Mouse (Mus musculus) forebrain, embryonic 16.5 days (tissue): ENCODE results near the gene Ncor2. TPM values are rescaled to one million over a fixed set of nuclear protein-coding genes. Genes with fewer than 3 reads are reported as not detected.
"Not testable (repeated sequence)": the region's sequence is repeated elsewhere in the genome, so short reads cannot be mapped to it uniquely, and the experiment has no call there.

Experiments
- ATAC-seq: fragments of 200-750 bp; cut with Nextera tagmentation; 2 replicates; pipeline ENCODE4 v1.8.0; 2017; ENCODE audit warnings: mild to moderate bottlenecking, moderate library complexity
- H3K27ac ChIP-seq: fragments of 300-500 bp; sonication (generic); 2 replicates; pipeline ENCODE4 v1.5.1; 2014; ENCODE audit warnings: low read length, control low read depth
- H3K27me3 ChIP-seq: fragments of 300-500 bp; sonication (generic); replicated peaks from 2 replicates; pipeline ENCODE4 v1.6.1; 2014; ENCODE audit warnings: low read length; ENCODE audit not compliant: control insufficient read depth, insufficient read depth
- H3K36me3 ChIP-seq: fragments of 300-500 bp; sonication (generic); 2 replicates; pipeline ENCODE4 v1.6.1; 2014; ENCODE audit not compliant: control insufficient read depth, insufficient read depth
- H3K4me1 ChIP-seq: fragments of 300-500 bp; sonication (generic); replicated peaks from 2 replicates; pipeline ENCODE4 v1.6.1; 2014; ENCODE audit warnings: low read length; ENCODE audit not compliant: control insufficient read depth, insufficient read depth
- H3K4me2 ChIP-seq: fragments of 300-500 bp; sonication (generic); 2 replicates; pipeline ENCODE4 v1.6.1; 2014; ENCODE audit warnings: mild to moderate bottlenecking, low read length, control low read depth
- H3K4me3 ChIP-seq: fragments of 300-500 bp; sonication (generic); replicated peaks from 2 replicates; pipeline ENCODE4 v1.5.1; 2014; ENCODE audit warnings: mild to moderate bottlenecking, low read length, control low read depth
- H3K9ac ChIP-seq: fragments of 300-500 bp; sonication (generic); replicated peaks from 2 replicates; pipeline ENCODE4 v1.6.1; 2014; ENCODE audit warnings: low read depth, low read length, control low read depth
- H3K9me3 ChIP-seq: fragments of 300-500 bp; sonication (generic); 2 replicates; pipeline ENCODE4 v1.6.1; 2016; ENCODE audit warnings: low read length; ENCODE audit not compliant: control insufficient read depth
- WGBS: fragments of 180-500 bp; shearing (Covaris S2); extraction: QIAGEN DNeasy Blood & Tissue Kit; methylation state at CpG from one replicate; pipeline ENCODE4 v1.1.7; 2014; 5-methylcytosine and 5-hydroxymethylcytosine counted together
- polyA plus RNA-seq: library from polyadenylated mRNA; unstranded; fragments of >200 nt; fragmentation: Nextera tagmentation; extraction: Ambion mirVana; gene quantifications from 2 replicates; pipeline ENCODE4 v1.2.1, GENCODE M21; 2015

Ncor2 gene
- polyA plus RNA-seq, 1 experiment from 2014 or later, result 26.5 TPM

DNA sequence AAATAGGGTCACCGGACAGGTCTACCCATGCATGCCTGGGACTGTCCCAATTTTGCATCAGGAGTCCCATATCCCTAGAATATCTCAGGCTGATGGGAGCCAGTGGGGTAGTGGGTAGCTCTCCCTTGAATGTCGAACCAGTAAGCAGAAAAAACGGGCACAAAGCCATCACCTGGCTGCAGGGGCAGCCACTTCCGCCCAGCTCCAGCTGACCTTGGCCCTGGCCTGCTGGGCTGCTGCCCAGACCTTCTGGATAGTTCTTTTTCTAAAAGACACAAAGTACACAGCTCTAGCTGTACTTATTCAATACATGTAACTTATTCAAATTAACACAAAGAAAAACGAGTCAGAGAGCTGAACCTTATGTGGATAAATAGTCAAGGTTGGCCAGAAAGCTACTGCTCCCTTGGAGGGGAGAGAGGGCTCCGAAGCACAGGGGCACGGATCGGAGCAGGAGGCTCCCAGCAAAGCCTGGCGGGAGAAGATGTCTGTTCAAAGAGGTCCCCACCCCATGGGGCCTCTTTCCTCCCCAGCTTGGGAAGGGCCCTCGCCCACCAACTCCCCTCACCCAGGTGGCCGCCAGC is 36.4 kb upstream of the Ncor2 start:
- Histone ChIP-seq H3K36me3 (no peaks in the 10 kb centered on the region), H3K27ac (peak overlapping the region; percentile 89), H3K4me2 (peak overlapping the region; percentile 42), H3K4me1 (peaks cover 25% of the 10 kb centered on the region), H3K9ac (peak overlapping the region; percentile 27), H3K4me3 (no peak overlapping the region), H3K9me3 (no peaks in the 10 kb centered on the region), H3K27me3 (no peaks in the 10 kb centered on the region)
- ATAC-seq, result no peak
- 14% methylated on average over 11 of the region's 11 CpGs for WGBS

DNA sequence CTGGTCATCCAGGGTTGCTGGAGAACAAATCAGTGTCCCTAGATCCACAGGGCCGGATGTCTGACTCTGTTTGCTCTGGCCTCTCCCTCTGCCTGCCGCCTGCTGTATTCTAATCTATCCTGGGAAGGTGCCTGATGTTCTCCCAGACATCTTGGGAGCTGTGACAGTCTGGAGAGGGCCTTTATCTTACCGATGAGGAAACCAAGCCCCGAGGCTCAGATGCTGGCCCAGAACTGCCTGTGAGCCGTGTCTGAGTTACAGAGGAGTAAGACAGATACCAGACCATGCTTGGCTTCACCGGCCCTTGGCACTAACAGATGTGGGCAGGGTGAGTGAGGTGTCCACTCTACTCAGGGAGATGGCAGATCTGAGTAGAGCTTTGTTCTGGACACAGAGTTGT is 35.0 kb upstream of the Ncor2 start:
- Histone ChIP-seq H3K4me2 (no peak overlapping the region), H3K27ac (no peak overlapping the region), H3K9ac (no peak overlapping the region), H3K36me3 (no peaks in the 10 kb centered on the region), H3K9me3 (no peaks in the 10 kb centered on the region), H3K4me3 (no peak overlapping the region), H3K4me1 (peaks cover 25% of the 10 kb centered on the region), H3K27me3 (no peaks in the 10 kb centered on the region)
- 93% methylated on average over 6 of the region's 6 CpGs for WGBS
- ATAC-seq, result no peak

- 89% methylated on average over 3 of the region's 3 CpGs for WGBS
- ATAC-seq, H3K9me3 ChIP-seq, H3K4me2 ChIP-seq, H3K27me3 ChIP-seq, H3K9ac ChIP-seq, H3K4me3 ChIP-seq, H3K27ac ChIP-seq, H3K36me3 ChIP-seq: not testable (repeated sequence)
- peaks cover 24% of the 10 kb centered on the region for H3K4me1 ChIP-seq
Measured at GRCm38 (mm10) chr5:125204910-125205309, 25.9 kb upstream of the Ncor2 start.

DNA sequence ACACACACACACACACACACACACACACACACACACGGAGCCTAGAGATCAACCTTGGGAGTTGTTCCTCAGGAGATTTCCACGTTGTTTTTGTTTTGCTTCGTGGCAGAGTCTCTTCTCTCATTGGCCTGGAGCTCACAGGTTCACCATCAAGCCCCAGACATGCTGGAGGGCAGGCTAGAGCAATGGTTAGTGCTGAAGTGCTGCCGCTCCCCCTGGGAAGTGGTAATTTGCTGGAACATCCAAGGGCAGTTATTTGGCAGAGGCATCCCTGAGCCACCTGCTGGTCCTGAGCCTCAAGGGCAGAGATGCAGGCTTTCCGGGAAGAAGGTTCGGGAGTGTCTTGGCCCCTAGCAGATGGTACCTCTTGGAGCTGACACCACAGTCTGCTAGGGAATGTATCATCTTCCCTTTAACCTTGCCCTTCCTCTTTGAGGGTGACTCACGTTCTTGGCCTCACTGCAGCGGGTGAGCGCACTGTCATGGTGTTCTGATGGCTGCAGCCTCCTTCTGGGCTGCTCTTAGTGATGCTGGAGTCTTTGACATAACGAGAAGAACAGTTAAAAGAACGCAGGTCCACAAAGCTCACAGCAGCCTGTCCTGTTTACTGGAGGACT is 25.3 kb upstream of the Ncor2 start:
- WGBS, result 70% methylated on average over 11 of the region's 11 CpGs
- no peak for ATAC-seq
- Histone ChIP-seq H3K4me3 (no peak overlapping the region), H3K27ac (no peak overlapping the region; the same call in 1 of the 2 replicates), H3K36me3 (no peaks in the 10 kb centered on the region), H3K9ac (no peak overlapping the region), H3K4me1 (peaks cover 24% of the 10 kb centered on the region), H3K27me3 (no peaks in the 10 kb centered on the region), H3K4me2 (no peak overlapping the region), H3K9me3 (no peaks in the 10 kb centered on the region)

DNA sequence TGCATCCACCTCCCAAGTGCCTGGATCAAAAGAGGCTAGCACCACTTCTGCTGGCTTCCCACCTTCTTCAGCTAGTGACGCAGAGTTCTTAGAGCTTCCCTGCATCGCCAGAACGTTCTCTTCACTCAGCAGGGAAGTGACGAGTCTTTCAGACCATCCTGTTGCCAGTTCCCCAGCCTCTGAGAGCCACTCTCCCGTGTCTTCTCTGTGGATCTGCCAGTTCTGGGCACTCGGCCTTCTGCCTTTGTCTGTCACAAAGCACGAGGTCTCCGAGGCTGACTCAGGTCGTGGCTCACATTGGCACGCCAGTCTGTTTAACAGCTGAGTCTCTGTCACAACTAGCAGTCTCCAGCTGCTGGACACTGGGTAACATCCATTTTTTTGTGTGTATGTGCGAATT is 24.7 kb upstream of the Ncor2 start:
- Histone ChIP-seq H3K9ac (no peak overlapping the region), H3K4me2 (no peak overlapping the region), H3K9me3 (no peaks in the 10 kb centered on the region), H3K4me3 (no peak overlapping the region), H3K27ac (peak overlapping the region; percentile 71), H3K4me1 (peaks cover 24% of the 10 kb centered on the region), H3K27me3 (no peaks in the 10 kb centered on the region), H3K36me3 (no peaks in the 10 kb centered on the region)
- WGBS, result 23% methylated on average over 11 of the region's 11 CpGs
- ATAC-seq, result no peak

DNA sequence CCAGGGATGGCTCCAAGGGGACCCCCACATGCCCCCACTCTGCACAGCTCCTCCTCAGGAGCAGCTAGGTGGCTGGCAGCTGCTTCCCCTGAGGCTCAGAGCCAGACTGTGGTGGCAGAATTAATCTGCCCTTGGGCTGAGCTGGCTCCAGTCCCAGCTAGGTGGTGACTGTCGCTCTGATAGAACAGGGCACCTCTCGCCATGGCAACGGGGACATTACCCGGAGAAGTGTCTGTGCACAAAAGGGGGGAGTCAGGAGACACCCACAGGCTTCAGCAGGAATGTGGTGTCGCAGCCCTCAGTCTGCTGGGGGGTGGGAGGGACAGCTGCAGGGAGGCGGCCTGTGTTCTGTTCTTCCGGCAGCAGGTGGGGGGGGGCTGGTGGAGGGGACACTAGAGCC is 24.1 kb upstream of the Ncor2 start:
- WGBS, result 5% methylated on average over 7 of the region's 7 CpGs
- Histone ChIP-seq H3K4me3 (no peak overlapping the region), H3K4me1 (peaks cover 24% of the 10 kb centered on the region), H3K27ac (peak overlapping the region; percentile 71), H3K9me3 (no peaks in the 10 kb centered on the region), H3K36me3 (no peaks in the 10 kb centered on the region), H3K27me3 (no peaks in the 10 kb centered on the region), H3K9ac (0 out of 2 replicates have a peak overlapping the region, but pooled peaks have one; percentile 25), H3K4me2 (peak overlapping the region; percentile 16)
- ATAC-seq, result peak; percentile 82

DNA sequence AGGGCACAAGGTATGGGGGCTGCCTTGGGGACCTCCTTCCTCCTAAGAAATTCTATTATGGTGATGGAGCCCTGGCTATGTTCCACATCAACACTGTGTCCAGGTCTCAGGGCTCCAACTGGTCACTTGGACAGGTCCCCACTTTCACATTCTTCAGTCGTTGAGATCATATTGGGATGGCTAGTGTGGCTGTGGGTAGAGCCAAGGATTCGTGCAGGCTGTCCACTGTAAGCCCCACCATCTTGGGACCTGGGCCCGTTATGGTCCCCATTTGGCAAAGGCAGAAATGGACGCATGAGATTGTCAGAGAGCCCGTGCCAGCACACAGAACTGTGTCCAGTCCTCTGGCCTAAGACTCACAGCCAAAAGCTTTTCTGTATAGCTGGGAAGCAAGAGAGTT is 23.1 kb upstream of the Ncor2 start:
- H3K27me3 ChIP-seq, result no peaks in the 10 kb centered on the region
- H3K9me3 ChIP-seq, result no peaks in the 10 kb centered on the region
- no peak overlapping the region for H3K4me3 ChIP-seq
- H3K4me2 ChIP-seq, result no peak overlapping the region
- no peak for ATAC-seq
- no peak overlapping the region for H3K9ac ChIP-seq
- 63% methylated on average over 5 of the region's 5 CpGs for WGBS
- peaks cover 24% of the 10 kb centered on the region for H3K4me1 ChIP-seq
- H3K36me3 ChIP-seq, result no peaks in the 10 kb centered on the region
- H3K27ac ChIP-seq, result no peak overlapping the region

DNA sequence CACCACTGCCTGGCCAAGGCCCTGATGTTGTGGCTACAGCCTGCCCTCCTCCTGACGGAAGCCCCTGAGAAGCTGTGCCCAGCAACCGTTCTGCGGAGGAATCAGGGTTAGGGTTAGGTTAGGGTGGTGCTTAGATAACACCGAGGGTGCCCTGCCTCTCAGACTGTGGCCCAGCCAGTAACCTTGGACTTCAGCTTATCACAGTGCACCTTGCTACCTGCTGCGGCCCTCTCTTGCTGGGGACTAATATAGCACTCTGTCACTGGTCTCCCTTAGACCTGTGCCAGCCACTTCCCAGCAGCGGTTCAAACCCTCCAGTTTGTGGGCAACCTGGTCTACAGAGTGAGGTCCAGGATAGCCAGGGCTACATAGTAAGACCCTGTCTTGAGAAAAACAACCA is 20.1 kb upstream of the Ncor2 start:
- H3K9me3 ChIP-seq, result no peaks in the 10 kb centered on the region
- no peak overlapping the region for H3K4me2 ChIP-seq
- no peaks in the 10 kb centered on the region for H3K27me3 ChIP-seq
- H3K4me1 ChIP-seq, result peaks cover 21% of the 10 kb centered on the region
- no peak for ATAC-seq
- H3K36me3 ChIP-seq, result no peaks in the 10 kb centered on the region
- H3K27ac ChIP-seq, result no peak overlapping the region
- over 99% methylated on average over 6 of the region's 6 CpGs for WGBS
- H3K9ac ChIP-seq, result no peak overlapping the region
- no peak overlapping the region for H3K4me3 ChIP-seq

DNA sequence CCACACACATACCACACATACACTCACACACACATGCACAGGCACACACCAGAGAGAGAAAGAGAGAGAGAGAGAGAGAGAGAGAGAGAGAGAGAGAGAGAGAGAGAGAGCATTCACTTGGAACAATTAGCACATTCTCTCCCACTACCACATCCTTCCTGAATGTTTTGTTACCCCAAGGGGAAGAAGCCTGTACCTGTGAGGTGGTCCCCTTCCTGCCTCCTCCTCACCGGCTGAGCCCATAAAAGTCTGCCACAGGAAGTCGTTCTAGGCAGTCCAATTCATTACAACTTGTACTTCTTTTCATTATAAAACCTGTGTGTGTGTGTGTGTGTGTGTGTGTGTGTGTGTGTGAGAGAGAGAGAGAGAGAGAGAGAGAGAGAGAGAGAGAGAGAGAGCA is 18.3 kb upstream of the Ncor2 start:
- H3K4me3 ChIP-seq, H3K27me3 ChIP-seq, H3K9ac ChIP-seq, H3K4me1 ChIP-seq, H3K27ac ChIP-seq, H3K4me2 ChIP-seq, H3K36me3 ChIP-seq, H3K9me3 ChIP-seq, ATAC-seq: not testable (repeated sequence)
- WGBS, result 82% methylated on average over 2 of the region's 2 CpGs

DNA sequence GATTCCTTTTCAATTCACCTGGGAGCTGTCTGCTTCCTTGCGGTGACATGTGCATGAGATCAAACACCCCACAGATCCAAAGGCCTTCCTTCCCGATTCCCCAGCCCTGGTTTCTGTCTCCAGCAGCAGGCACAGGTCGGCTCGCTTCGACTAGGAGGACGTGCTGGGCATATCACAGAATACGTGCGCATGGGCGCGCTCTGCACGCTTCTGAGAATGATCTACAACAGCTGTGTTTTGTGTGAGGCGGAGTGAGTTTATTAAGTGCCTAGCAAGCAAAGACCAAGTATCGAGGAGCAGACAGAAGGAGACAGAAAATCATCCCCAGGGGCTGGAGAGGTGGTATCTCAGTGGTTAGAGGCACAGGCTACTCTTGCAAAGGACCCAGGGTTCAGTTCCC is 17.0 kb upstream of the Ncor2 start:
- no peak overlapping the region for H3K9ac ChIP-seq
- no peaks in the 10 kb centered on the region for H3K36me3 ChIP-seq
- WGBS, result 86% methylated on average over 13 of the region's 13 CpGs
- no peaks in the 10 kb centered on the region for H3K9me3 ChIP-seq
- H3K27me3 ChIP-seq, result no peaks in the 10 kb centered on the region
- no peak overlapping the region for H3K27ac ChIP-seq
- no peak overlapping the region for H3K4me2 ChIP-seq
- no peak overlapping the region for H3K4me3 ChIP-seq
- H3K4me1 ChIP-seq, result peaks cover 6% of the 10 kb centered on the region
- no peak for ATAC-seq
